Comparison of ENCODE assay signal across 10 mouse cellular contexts in genomic region chr19:47224743-47225142, GRCm38 (mm10). TPM values are rescaled to one million over a fixed set of nuclear protein-coding genes. Genes with fewer than 3 reads are reported as not detected.
DNase-seq lines count a peak whose midpoint lies in the region; ATAC-seq and TF ChIP-seq lines count a peak whose summit lies in the region.
"Had no signal": no experiment of that assay in that cellular context is flagged by ENCODE, and none has a peak within 500 bp of the region (broad histone marks: within the 10 kb centered on the region; RNA-seq: fewer than 3 reads in every experiment).

No protein-coding gene starts in this region.

- no peak for TF ChIP-seq EP300 in lung, postnatal 0 days (IDR thresholded peaks at IDR 0.05)

- H3K27ac ChIP-seq in kidney, embryonic 16.5 days (ENCODE audit: low read length), result no peak overlapping the region
- H3K27ac ChIP-seq in lung, postnatal 0 days (ENCODE audit: low read length), result no peak overlapping the region
- H3K27ac ChIP-seq in intestine, postnatal 0 days (ENCODE audit: low read depth, low read length), result no peak overlapping the region
- H3K27ac ChIP-seq: hindbrain, embryonic 15.5 days had no signal

- no peak for ATAC-seq in kidney, embryonic 16.5 days (ENCODE audit: low FRiP score, low TSS enrichment)
- no peak for ATAC-seq in lung, postnatal 0 days
- no peak for ATAC-seq in intestine, postnatal 0 days

- TF ChIP-seq CTCF in lung, postnatal 0 days (IDR thresholded peaks at IDR 0.05), result no peak
- no peak for TF ChIP-seq CTCF in intestine, postnatal 0 days (IDR thresholded peaks at IDR 0.05; ENCODE audit: low read depth)

- H3K9me3 ChIP-seq in kidney, embryonic 16.5 days (ENCODE audit: low read length), result no peaks in the 10 kb centered on the region
- H3K9me3 ChIP-seq in lung, postnatal 0 days (ENCODE audit: low read length), result no peaks in the 10 kb centered on the region
- H3K9me3 ChIP-seq in intestine, postnatal 0 days (ENCODE audit: control insufficient read depth), result no peaks in the 10 kb centered on the region
- H3K9me3 ChIP-seq: hindbrain, embryonic 15.5 days had no signal

- H3K9ac ChIP-seq in kidney, embryonic 16.5 days (replicated peaks; ENCODE audit: low read length), result no peak overlapping the region
- no peak overlapping the region for H3K9ac ChIP-seq in lung, postnatal 0 days (replicated peaks; ENCODE audit: low read depth)
- no peak overlapping the region for H3K9ac ChIP-seq in intestine, postnatal 0 days (ENCODE audit: low read depth, low read length)
- H3K9ac ChIP-seq: hindbrain, embryonic 15.5 days had no signal

- 73% methylated on average over 4 of the region's 4 CpGs for WGBS in kidney, embryonic 16.5 days
- WGBS in lung, postnatal 0 days, result 63% methylated on average over 4 of the region's 4 CpGs
- WGBS in intestine, postnatal 0 days, result 72% methylated on average over 4 of the region's 4 CpGs

- DNase-seq in kidney, postnatal 10 days, result peak; percentile 24
- DNase-seq in spleen, postnatal 36 days (ENCODE audit: low spot score in 2 of 2), result peak; percentile 53 to 59
- no peak for DNase-seq in spleen, adult 12 weeks (ENCODE audit: low spot score)
- DNase-seq in lung, postnatal 0 days (ENCODE audit: low spot score), result peak; percentile 50
- DNase-seq in adrenal gland, adult 8-10 months, result no peak
- DNase-seq in frontal cortex, postnatal 36 days (ENCODE audit: low spot score in 2 of 2), result no peak
- DNase-seq: gastrocnemius, postnatal 10 days had no signal

- H3K4me3 ChIP-seq in kidney, embryonic 16.5 days (ENCODE audit: low read length), result no peak overlapping the region
- no peak overlapping the region for H3K4me3 ChIP-seq in lung, postnatal 0 days (ENCODE audit: low read depth, low read length)
- H3K4me3 ChIP-seq in intestine, postnatal 0 days (ENCODE audit: low read depth, low read length), result no peak overlapping the region
- H3K4me3 ChIP-seq: hindbrain, embryonic 15.5 days had no signal

- peaks cover 16% of the 10 kb centered on the region for H3K4me1 ChIP-seq in kidney, embryonic 16.5 days (ENCODE audit: insufficient read depth, low read length)
- H3K4me1 ChIP-seq in lung, postnatal 0 days (ENCODE audit: insufficient read depth, low read depth, low read length), result 0 out of 2 replicates have a peak, but pooled peaks cover 5% of the 10 kb centered on the region
- no peaks in the 10 kb centered on the region; the same call in 1 of the 2 replicates for H3K4me1 ChIP-seq in intestine, postnatal 0 days (replicated peaks; ENCODE audit: control insufficient read depth, insufficient read depth, low read length)

- no peaks in the 10 kb centered on the region for H3K36me3 ChIP-seq in kidney, embryonic 16.5 days (ENCODE audit: insufficient read depth, low read length)
- no peaks in the 10 kb centered on the region for H3K36me3 ChIP-seq in lung, postnatal 0 days (ENCODE audit: insufficient read depth, low read length)
- no peaks in the 10 kb centered on the region for H3K36me3 ChIP-seq in intestine, postnatal 0 days (ENCODE audit: control insufficient read depth, insufficient read depth)
- H3K36me3 ChIP-seq: hindbrain, embryonic 15.5 days had no signal

- H3K27me3 ChIP-seq in kidney, embryonic 16.5 days (ENCODE audit: insufficient read depth, low read length), result no peaks in the 10 kb centered on the region
- H3K27me3 ChIP-seq in lung, postnatal 0 days (replicated peaks; ENCODE audit: insufficient read depth, low read length), result no peaks in the 10 kb centered on the region
- no peaks in the 10 kb centered on the region for H3K27me3 ChIP-seq in intestine, postnatal 0 days (replicated peaks; ENCODE audit: control insufficient read depth, insufficient read depth, low read length)
- H3K27me3 ChIP-seq: hindbrain, embryonic 15.5 days had no signal

- no peak overlapping the region for H3K4me2 ChIP-seq in kidney, embryonic 16.5 days (replicated peaks; ENCODE audit: low read depth, low read length)
- no peak overlapping the region for H3K4me2 ChIP-seq in lung, postnatal 0 days (replicated peaks; ENCODE audit: low read depth, low read length)
- H3K4me2 ChIP-seq in intestine, postnatal 0 days (replicated peaks; ENCODE audit: low read depth), result no peak overlapping the region
- H3K4me2 ChIP-seq: hindbrain, embryonic 15.5 days had no signal

RNA-seq across cellular contexts. Expression of gene Neurl1a, which starts 46.1 kb away (rescaled TPM):
- polyA plus RNA-seq in kidney, embryonic 16.5 days (2015; fragmentation: Nextera tagmentation; extraction: Ambion mirVana), result 5.5 and 6.0 TPM in 2 replicates
- polyA plus RNA-seq in lung, postnatal 0 days (2015; fragmentation: Nextera tagmentation; extraction: Ambion mirVana), result 1.5 and 2.2 TPM in 2 replicates
- 10 to 100 TPM; 16.2 to 26.8 (median 22.2) TPM for total RNA-seq in adrenal gland, adult 8-10 months (2022)
- polyA plus RNA-seq in intestine, postnatal 0 days (2015; fragmentation: Nextera tagmentation; extraction: Ambion mirVana), result 2.4 and 2.6 TPM in 2 replicates

Comparison
In these comparisons a context has a peak if more than half of its experiments do, and no peak if none do; other contexts are left out.
1. DNase-seq: peak in kidney, postnatal 10 days (single experiment), spleen, postnatal 36 days (2 of 2) and lung, postnatal 0 days (single experiment); none in spleen, adult 12 weeks (single experiment), adrenal gland, adult 8-10 months (single experiment) and frontal cortex, postnatal 36 days (0 of 2).